Mouse (Mus musculus): ENCODE measurements around the gene Gpr61. TPM values are rescaled to one million over a fixed set of nuclear protein-coding genes. Genes with fewer than 3 reads are reported as not detected.

Gpr61 gene
- polyA plus RNA-seq, 1 experiment from 2014 or later, result 0.11 TPM

- ATAC-seq (ENCODE audit: low FRiP score, low TSS enrichment) (no peak), DNase-seq (ENCODE audit: low spot score) (no peak)
- 50% methylated on average over 3 of the region's 3 CpGs for WGBS
- no peak overlapping the region for H3K27ac ChIP-seq (replicated peaks)
- no peaks in the 10 kb centered on the region for H3K4me1 ChIP-seq (replicated peaks; ENCODE audit: control insufficient read depth, insufficient read depth)
- TF ChIP-seq EP300 (optimal IDR thresholded peaks at IDR 0.05) (no peak), CTCF (IDR thresholded peaks at IDR 0.05; ENCODE audit: low read depth) (no peak)
- H3K9ac ChIP-seq (ENCODE audit: low read length), result no peak overlapping the region
- H3K4me3 ChIP-seq (ENCODE audit: low read depth, low read length), result no peak overlapping the region
- no peaks in the 10 kb centered on the region for H3K27me3 ChIP-seq (ENCODE audit: control insufficient read depth, insufficient read depth, low read length)
- no peak overlapping the region for H3K4me2 ChIP-seq (replicated peaks; ENCODE audit: low read depth)
- no peaks in the 10 kb centered on the region for H3K9me3 ChIP-seq (ENCODE audit: control insufficient read depth, low read length)
- H3K36me3 ChIP-seq (ENCODE audit: control insufficient read depth, insufficient read depth, low read length), result no peaks in the 10 kb centered on the region
These were observed 14.5 kb upstream of the Gpr61 start for GRCm38 (mm10) chr3:108169199-108169598.

GRCm38 (mm10) chr3:108167499-108167898 is 12.8 kb upstream of the Gpr61 start:
- Histone ChIP-seq H3K36me3 (ENCODE audit: control insufficient read depth, insufficient read depth, low read length) (no peaks in the 10 kb centered on the region), H3K4me2 (replicated peaks; ENCODE audit: low read depth) (no peak overlapping the region), H3K9ac (ENCODE audit: low read length) (no peak overlapping the region), H3K27ac (replicated peaks) (no peak overlapping the region), H3K27me3 (ENCODE audit: control insufficient read depth, insufficient read depth, low read length) (no peaks in the 10 kb centered on the region), H3K4me1 (replicated peaks; ENCODE audit: control insufficient read depth, insufficient read depth) (no peaks in the 10 kb centered on the region), H3K9me3 (ENCODE audit: control insufficient read depth, low read length) (no peaks in the 10 kb centered on the region), H3K4me3 (ENCODE audit: low read depth, low read length) (no peak overlapping the region)
- WGBS, result 60% methylated on average over 14 of the region's 14 CpGs
- DNase-seq (ENCODE audit: low spot score), result no peak
- TF ChIP-seq EP300 (optimal IDR thresholded peaks at IDR 0.05) (no peak), CTCF (IDR thresholded peaks at IDR 0.05; ENCODE audit: low read depth) (no peak)
- ATAC-seq (ENCODE audit: low FRiP score, low TSS enrichment), result peak; percentile 24; the same call in 1 of the 2 replicates

- Histone ChIP-seq H3K4me1 (replicated peaks; ENCODE audit: control insufficient read depth, insufficient read depth) (no peaks in the 10 kb centered on the region), H3K4me2 (replicated peaks; ENCODE audit: low read depth) (no peak overlapping the region), H3K9ac (ENCODE audit: low read length) (no peak overlapping the region), H3K27me3 (ENCODE audit: control insufficient read depth, insufficient read depth, low read length) (no peaks in the 10 kb centered on the region), H3K9me3 (ENCODE audit: control insufficient read depth, low read length) (no peaks in the 10 kb centered on the region), H3K36me3 (ENCODE audit: control insufficient read depth, insufficient read depth, low read length) (no peaks in the 10 kb centered on the region), H3K27ac (replicated peaks) (0 out of 2 replicates have a peak overlapping the region, but pooled peaks have one; percentile 8), H3K4me3 (ENCODE audit: low read depth, low read length) (no peak overlapping the region)
- ATAC-seq (ENCODE audit: low FRiP score, low TSS enrichment) (peak; percentile 62; the same call in 1 of the 2 replicates), DNase-seq (ENCODE audit: low spot score) (peak; percentile 40)
- 34% methylated on average over 8 of the region's 11 CpGs for WGBS
- no peak for TF ChIP-seq EP300 (optimal IDR thresholded peaks at IDR 0.05)
- TF ChIP-seq CTCF (IDR thresholded peaks at IDR 0.05; ENCODE audit: low read depth), result peak; percentile 61
These were observed 12.0 kb upstream of the Gpr61 start for GRCm38 (mm10) chr3:108166486-108167211.

- no peak overlapping the region for H3K27ac ChIP-seq (replicated peaks)
- H3K4me3 ChIP-seq (ENCODE audit: low read depth, low read length), result no peak overlapping the region
- ATAC-seq (ENCODE audit: low FRiP score, low TSS enrichment) (no peak; the same call in 1 of the 2 replicates), DNase-seq (ENCODE audit: low spot score) (no peak)
- H3K4me1 ChIP-seq (replicated peaks; ENCODE audit: control insufficient read depth, insufficient read depth), result no peaks in the 10 kb centered on the region
- WGBS, result 55% methylated on average over 10 of the region's 10 CpGs
- TF ChIP-seq EP300 (optimal IDR thresholded peaks at IDR 0.05), result no peak
- TF ChIP-seq CTCF (IDR thresholded peaks at IDR 0.05; ENCODE audit: low read depth), result no peak
- no peak overlapping the region for H3K9ac ChIP-seq (ENCODE audit: low read length)
- H3K4me2 ChIP-seq (replicated peaks; ENCODE audit: low read depth), result no peak overlapping the region
- H3K36me3 ChIP-seq (ENCODE audit: control insufficient read depth, insufficient read depth, low read length), result no peaks in the 10 kb centered on the region
- no peaks in the 10 kb centered on the region for H3K9me3 ChIP-seq (ENCODE audit: control insufficient read depth, low read length)
- H3K27me3 ChIP-seq (ENCODE audit: control insufficient read depth, insufficient read depth, low read length), result no peaks in the 10 kb centered on the region
These were observed 11.0 kb upstream of the Gpr61 start for GRCm38 (mm10) chr3:108165532-108166315.

- no peaks in the 10 kb centered on the region for H3K9me3 ChIP-seq (ENCODE audit: control insufficient read depth, low read length)
- ATAC-seq (ENCODE audit: low FRiP score, low TSS enrichment) (peak; percentile 58), DNase-seq (ENCODE audit: low spot score) (peak; percentile 83)
- H3K27me3 ChIP-seq (ENCODE audit: control insufficient read depth, insufficient read depth, low read length), result no peaks in the 10 kb centered on the region
- peak overlapping the region; percentile 49 for H3K4me2 ChIP-seq (replicated peaks; ENCODE audit: low read depth)
- H3K4me1 ChIP-seq (replicated peaks; ENCODE audit: control insufficient read depth, insufficient read depth), result no peaks in the 10 kb centered on the region
- H3K4me3 ChIP-seq (ENCODE audit: low read depth, low read length), result no peak overlapping the region
- WGBS, result 12% methylated on average over 9 of the region's 9 CpGs
- TF ChIP-seq CTCF (IDR thresholded peaks at IDR 0.05; ENCODE audit: low read depth) (peak; percentile 98), EP300 (optimal IDR thresholded peaks at IDR 0.05) (no peak)
- H3K27ac ChIP-seq (replicated peaks), result no peak overlapping the region
- no peak overlapping the region for H3K9ac ChIP-seq (ENCODE audit: low read length)
- no peaks in the 10 kb centered on the region for H3K36me3 ChIP-seq (ENCODE audit: control insufficient read depth, insufficient read depth, low read length)
These were observed 10.1 kb upstream of the Gpr61 start for GRCm38 (mm10) chr3:108164807-108165206.

- Histone ChIP-seq H3K9me3 (ENCODE audit: control insufficient read depth, low read length) (no peaks in the 10 kb centered on the region), H3K4me2 (replicated peaks; ENCODE audit: low read depth) (no peak overlapping the region), H3K36me3 (ENCODE audit: control insufficient read depth, insufficient read depth, low read length) (no peaks in the 10 kb centered on the region), H3K4me1 (replicated peaks; ENCODE audit: control insufficient read depth, insufficient read depth) (no peaks in the 10 kb centered on the region), H3K27ac (replicated peaks) (no peak overlapping the region), H3K27me3 (ENCODE audit: control insufficient read depth, insufficient read depth, low read length) (no peaks in the 10 kb centered on the region), H3K4me3 (ENCODE audit: low read depth, low read length) (no peak overlapping the region), H3K9ac (ENCODE audit: low read length) (no peak overlapping the region)
- TF ChIP-seq CTCF (IDR thresholded peaks at IDR 0.05; ENCODE audit: low read depth) (no peak), EP300 (optimal IDR thresholded peaks at IDR 0.05) (no peak)
- ATAC-seq (ENCODE audit: low FRiP score, low TSS enrichment) (no peak), DNase-seq (ENCODE audit: low spot score) (no peak)
- WGBS, result 59% methylated on average over 5 of the region's 5 CpGs
These were observed 9.4 kb upstream of the Gpr61 start for GRCm38 (mm10) chr3:108164091-108164490.
